Mouse (Mus musculus) spleen, adult 2 months (tissue): ENCODE measurements around the gene Hnrnpl. TPM values are rescaled to one million over a fixed set of nuclear protein-coding genes. Genes with fewer than 3 reads are reported as not detected.

Experiments
- DNase-seq, 2 experiments: peaks; one replicate each; pipeline versions ENCODE4 v3.0.0 to v3.0.0-alpha.2; 2012 to 2021; ENCODE audit warnings: low spot score in 2 of 2, low read depth in 1 of 2
- H3K27ac ChIP-seq: fragments of 200-500 bp; 2 replicates; pipeline ENCODE4 v1.5.1; 2012; ENCODE audit warnings: low read length, inconsistent platforms; ENCODE audit not compliant: insufficient read depth
- H3K27me3 ChIP-seq: fragments of 200-500 bp; 2 replicates; pipeline ENCODE4 v1.6.1; 2012; ENCODE audit warnings: mild to moderate bottlenecking, moderate library complexity, low read length, inconsistent platforms; ENCODE audit not compliant: control insufficient read depth, insufficient read depth
- H3K36me3 ChIP-seq: fragments of 200-500 bp; 2 replicates; pipeline ENCODE4 v1.6.1; 2012; ENCODE audit warnings: mild to moderate bottlenecking, low read length, inconsistent platforms; ENCODE audit not compliant: control insufficient read depth, insufficient read depth
- H3K4me1 ChIP-seq: fragments of 200-500 bp; 2 replicates; pipeline ENCODE4 v1.6.1; 2011; ENCODE audit warnings: inconsistent platforms; ENCODE audit not compliant: control insufficient read depth, insufficient read depth, insufficient read length
- H3K4me3 ChIP-seq: fragments of 200-500 bp; 2 replicates; pipeline ENCODE4 v1.5.1; 2011; ENCODE audit warnings: mild to moderate bottlenecking, inconsistent platforms; ENCODE audit not compliant: insufficient read depth, insufficient read length; ENCODE audit errors: extremely low read depth
- CTCF ChIP-seq: fragments of 200-500 bp; IDR thresholded peaks from 2 replicates; pipeline ENCODE4 v1.5.1; 2011; ENCODE audit warnings: mild to moderate bottlenecking, inconsistent platforms; ENCODE audit not compliant: insufficient read depth, insufficient read length, insufficient replicate concordance; ENCODE audit errors: extremely low read depth
- POLR2A ChIP-seq: fragments of 200-500 bp; IDR thresholded peaks from 2 replicates; pipeline ENCODE4 v1.6.1; 2011; ENCODE audit warnings: low read depth, low read length, inconsistent platforms
- WGBS: fragments of 180-500 bp; shearing (Covaris S2); methylation state at CpG from one replicate; pipeline ENCODE4 v1.1.7; 2018; 5-methylcytosine and 5-hydroxymethylcytosine counted together
- polyA plus RNA-seq: library from polyadenylated mRNA; depleted of rRNA; stranded (reverse); fragments of >200 nt; gene quantifications from 2 replicates; pipeline ENCODE4 v1.2.3, GENCODE M21; 2012

Hnrnpl gene
- polyA plus RNA-seq, 1 experiment, result 209 TPM

- peak within 1 kb of the TSS; percentile 87 for H3K4me3 ChIP-seq
- 2% methylated on average over 33 of the region's 33 CpGs for WGBS
- peak; percentile 78 to 83 for DNase-seq
- peak within 1 kb of the TSS; percentile 84 for H3K27ac ChIP-seq
- TF ChIP-seq POLR2A (no peak; the same call in 1 of the 2 replicates), CTCF (no peak)
- H3K36me3 ChIP-seq, result peaks cover 26% of the 10 kb centered on the region
- no peaks in the 10 kb centered on the region for H3K27me3 ChIP-seq
- peaks cover 11% of the 10 kb centered on the region; the same call in 1 of the 2 replicates for H3K4me1 ChIP-seq
Observed at GRCm38 (mm10) chr7:28824941-28825685, 16.8 kb downstream of the Hnrnpl start, which contains the start of gene Ech1. Gene Ech1 (plus strand): TSS chr7:28825217.

DNA sequence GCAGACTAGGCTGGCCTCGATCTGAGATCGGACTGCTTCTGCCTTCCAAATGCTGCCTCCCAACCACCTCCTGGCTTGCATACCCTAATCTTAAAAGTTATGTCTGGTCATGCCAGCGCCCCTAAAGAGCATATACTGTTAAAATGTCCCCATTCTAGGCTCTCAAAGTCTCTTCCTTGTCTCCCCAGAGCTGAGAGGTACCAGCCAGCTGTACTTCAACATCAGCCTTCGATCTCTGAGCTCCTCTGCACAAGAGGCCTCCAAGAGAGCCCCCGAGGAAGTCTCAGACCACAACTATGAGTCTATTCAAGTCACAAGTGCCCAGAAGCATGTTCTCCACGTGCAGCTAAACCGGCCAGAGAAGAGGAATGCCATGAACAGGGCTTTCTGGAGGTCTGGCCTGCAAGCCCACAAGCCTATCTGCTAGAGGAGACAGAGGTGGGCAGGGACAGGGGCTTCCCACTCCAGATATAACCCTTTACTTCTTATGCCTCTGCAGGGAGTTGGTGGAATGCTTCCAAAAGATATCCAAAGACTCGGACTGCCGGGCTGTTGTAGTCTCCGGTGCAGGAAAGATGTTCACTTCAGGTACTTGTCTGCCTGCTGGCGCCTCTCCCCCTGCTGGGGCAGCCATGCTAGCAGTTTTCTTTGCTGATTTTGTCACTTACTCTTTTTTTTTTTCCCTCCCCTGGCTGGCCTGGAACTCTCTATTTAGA lies 17.5 kb downstream of the Hnrnpl start:
- H3K36me3 ChIP-seq, result peaks cover 21% of the 10 kb centered on the region

DNA sequence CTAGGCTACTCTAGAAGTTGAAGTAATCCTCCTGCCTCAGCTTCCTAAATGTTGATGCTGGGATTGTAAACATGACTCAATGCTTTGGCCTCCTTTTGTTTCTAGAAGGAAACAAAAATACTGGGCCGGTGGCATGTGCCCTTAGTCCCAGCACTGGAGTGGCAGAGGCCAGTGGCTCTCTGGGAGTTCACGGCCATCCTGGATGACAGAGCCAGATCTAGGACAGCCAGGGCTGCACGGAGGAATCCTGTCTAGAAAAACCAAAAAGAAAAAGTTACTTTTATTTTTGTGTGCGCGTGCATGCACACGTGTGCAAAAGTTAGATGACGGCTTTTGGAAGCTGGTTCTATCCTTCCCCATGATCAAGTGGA lies 18.0 kb downstream of the Hnrnpl start:
- peaks cover 19% of the 10 kb centered on the region for H3K36me3 ChIP-seq
- WGBS, result 92% methylated on average over 7 of the region's 7 CpGs
- DNase-seq, result no peak
- H3K4me1 ChIP-seq, result peaks cover 2% of the 10 kb centered on the region; the same call in 1 of the 2 replicates
- no peak overlapping the region for H3K27ac ChIP-seq
- H3K4me3 ChIP-seq, result no peak overlapping the region
- TF ChIP-seq CTCF (no peak), POLR2A (no peak)
- no peaks in the 10 kb centered on the region for H3K27me3 ChIP-seq

More for the DNA sequence above, 17.5 kb downstream of the Hnrnpl start:
- DNase-seq, result no peak
- Histone ChIP-seq H3K27me3 (no peaks in the 10 kb centered on the region), H3K27ac (peak overlapping the region; percentile 84), H3K4me3 (peak overlapping the region; percentile 87), H3K4me1 (peaks cover 4% of the 10 kb centered on the region; the same call in 1 of the 2 replicates)
- 28% methylated on average over 11 of the region's 11 CpGs for WGBS
- TF ChIP-seq POLR2A, result no peak
- TF ChIP-seq CTCF, result no peak

- no peak for TF ChIP-seq CTCF
- no peak for TF ChIP-seq POLR2A
- no peaks in the 10 kb centered on the region for H3K27me3 ChIP-seq
- peaks cover 19% of the 10 kb centered on the region for H3K36me3 ChIP-seq
- whole genome bisulfite sequencing, result 60% methylated on average over 3 of the region's 3 CpGs
- H3K4me1 ChIP-seq, result peaks cover 8% of the 10 kb centered on the region; the same call in 1 of the 2 replicates
- H3K4me3 ChIP-seq, result no peak overlapping the region
- no peak for DNase-seq
- H3K27ac ChIP-seq, result no peak overlapping the region
Observed at GRCm38 (mm10) chr7:28827338-28827737, 19.0 kb downstream of the Hnrnpl start.

DNA sequence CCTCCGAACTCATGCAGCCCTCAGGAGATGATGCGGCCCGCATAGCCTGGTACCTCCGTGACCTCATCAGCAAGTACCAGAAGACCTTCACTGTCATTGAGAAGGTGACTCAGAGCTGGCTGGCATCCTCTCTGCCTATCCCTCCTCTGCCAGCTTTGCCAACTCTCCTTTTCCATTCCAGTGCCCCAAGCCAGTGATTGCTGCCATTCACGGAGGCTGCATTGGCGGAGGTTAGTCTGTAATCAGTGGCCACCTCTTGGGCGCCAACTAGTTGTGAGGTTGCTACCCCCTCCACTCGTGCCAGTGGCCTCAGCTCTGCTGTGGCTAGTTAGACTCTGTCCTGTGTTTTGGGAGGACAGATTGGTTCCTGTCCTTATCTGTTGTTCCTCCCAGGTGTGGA lies 21.5 kb downstream of the Hnrnpl start:
- Histone ChIP-seq H3K27me3 (no peaks in the 10 kb centered on the region), H3K4me3 (no peak overlapping the region), H3K4me1 (peaks cover 8% of the 10 kb centered on the region; the same call in 1 of the 2 replicates), H3K27ac (no peak overlapping the region), H3K36me3 (peaks cover 15% of the 10 kb centered on the region)
- TF ChIP-seq CTCF, result no peak
- TF ChIP-seq POLR2A, result no peak
- DNase-seq, result no peak
- 93% methylated on average over 8 of the region's 8 CpGs for whole genome bisulfite sequencing

GRCm38 (mm10) chr7:28830981-28831380 lies 22.6 kb downstream of the Hnrnpl start:
- peaks cover 8% of the 10 kb centered on the region; the same call in 1 of the 2 replicates for H3K4me1 ChIP-seq
- H3K27me3 ChIP-seq, result no peaks in the 10 kb centered on the region
- no peak overlapping the region for H3K4me3 ChIP-seq
- 92% methylated on average over 5 of the region's 5 CpGs for WGBS
- TF ChIP-seq CTCF, result no peak
- no peak for TF ChIP-seq POLR2A
- no peak overlapping the region for H3K27ac ChIP-seq
- DNase-seq, result no peak
- H3K36me3 ChIP-seq, result peaks cover 15% of the 10 kb centered on the region
